Mouse (Mus musculus) ovary, postnatal 14 days (tissue): Measurements from ENCODE around the gene Tmem129.

Experiments
- DNase-seq: peaks from one replicate; pipeline ENCODE4 v3.0.0; 2022; ENCODE audit warnings: low spot score

Gene Tmem129

GRCm38 (mm10) chr5:33687142-33687541 lies 28.9 kb upstream of the Tmem129 start:
- no peak for DNase-seq

- no peak for DNase-seq
Observed at GRCm38 (mm10) chr5:33684932-33685331, 26.7 kb upstream of the Tmem129 start.

GRCm38 (mm10) chr5:33683897-33684652 lies 25.9 kb upstream of the Tmem129 start:
- DNase-seq, result no peak

GRCm38 (mm10) chr5:33682963-33683362 lies 24.7 kb upstream of the Tmem129 start:
- DNase-seq, result no peak

- no peak for DNase-seq
Observed at GRCm38 (mm10) chr5:33681611-33682388, 23.6 kb upstream of the Tmem129 start.

- no peak for DNase-seq
Observed at GRCm38 (mm10) chr5:33681044-33681443, 22.8 kb upstream of the Tmem129 start.

- DNase-seq, result no peak
Observed at GRCm38 (mm10) chr5:33678244-33678643, 20.0 kb upstream of the Tmem129 start.

- DNase-seq, result no peak
Observed at GRCm38 (mm10) chr5:33675964-33676363, 17.7 kb upstream of the Tmem129 start.

- DNase-seq, result no peak
Observed at GRCm38 (mm10) chr5:33674439-33674838, 16.2 kb upstream of the Tmem129 start.

GRCm38 (mm10) chr5:33671659-33672058 lies 13.4 kb upstream of the Tmem129 start:
- no peak for DNase-seq

- DNase-seq, result no peak
Observed at GRCm38 (mm10) chr5:33668223-33668622, 10.0 kb upstream of the Tmem129 start.

GRCm38 (mm10) chr5:33658664-33659050 lies 441 bp upstream of the Tmem129 start:
- no peak for DNase-seq

GRCm38 (mm10) chr5:33657251-33657786 lies 897 bp downstream of the Tmem129 start:
- no peak for DNase-seq

- no peak for DNase-seq
Observed at GRCm38 (mm10) chr5:33656739-33657138, 1.5 kb downstream of the Tmem129 start.

- no peak for DNase-seq
Observed at GRCm38 (mm10) chr5:33655251-33655840, 2.9 kb downstream of the Tmem129 start.

- no peak for DNase-seq
Observed at GRCm38 (mm10) chr5:33654424-33654823, 3.8 kb downstream of the Tmem129 start.

- DNase-seq, result no peak
Observed at GRCm38 (mm10) chr5:33652783-33653173, 5.4 kb downstream of the Tmem129 start.

GRCm38 (mm10) chr5:33651921-33652782 lies 6.1 kb downstream of the Tmem129 start, which contains the start of gene Slbp:
Gene Slbp (minus strand): TSS chr5:33652574.
- DNase-seq, result peak; percentile 90

GRCm38 (mm10) chr5:33651541-33651920 lies 6.7 kb downstream of the Tmem129 start:
- DNase-seq, result no peak

GRCm38 (mm10) chr5:33651017-33651416 lies 7.2 kb downstream of the Tmem129 start:
- DNase-seq, result no peak

- DNase-seq, result peak; percentile 38
Observed at GRCm38 (mm10) chr5:33640652-33641051, 17.6 kb downstream of the Tmem129 start.

- DNase-seq, result no peak
Observed at GRCm38 (mm10) chr5:33638826-33639225, 19.4 kb downstream of the Tmem129 start.
